Mouse (Mus musculus) embryo, embryonic 10 days (tissue): Measurements from ENCODE around the gene Tgfa.

Experiments
- DNase-seq: peaks from one replicate; pipeline ENCODE4 v3.0.0-alpha.2; 2015; ENCODE audit warnings: low spot score

Tgfa gene

DNA sequence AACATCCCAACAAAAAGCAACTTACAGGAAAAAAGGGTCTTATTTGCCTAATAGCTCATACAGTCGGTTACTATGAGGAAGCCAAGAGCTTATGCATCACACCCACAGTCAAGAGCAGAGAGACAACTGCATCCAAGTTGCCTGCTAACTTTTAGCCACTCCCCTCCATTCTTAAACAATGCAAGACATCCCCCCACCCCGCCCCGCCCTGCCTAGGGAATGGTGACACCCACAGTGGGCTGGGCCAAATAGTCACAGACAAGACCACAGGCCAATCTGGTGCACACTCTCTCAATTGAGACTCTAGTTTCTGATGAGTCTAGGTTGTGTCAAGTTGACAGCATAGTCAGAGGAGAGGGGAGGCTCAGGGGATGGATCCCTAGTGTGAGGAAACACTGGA is 101.1 kb downstream of the Tgfa start:
- DNase-seq = no peak

DNA sequence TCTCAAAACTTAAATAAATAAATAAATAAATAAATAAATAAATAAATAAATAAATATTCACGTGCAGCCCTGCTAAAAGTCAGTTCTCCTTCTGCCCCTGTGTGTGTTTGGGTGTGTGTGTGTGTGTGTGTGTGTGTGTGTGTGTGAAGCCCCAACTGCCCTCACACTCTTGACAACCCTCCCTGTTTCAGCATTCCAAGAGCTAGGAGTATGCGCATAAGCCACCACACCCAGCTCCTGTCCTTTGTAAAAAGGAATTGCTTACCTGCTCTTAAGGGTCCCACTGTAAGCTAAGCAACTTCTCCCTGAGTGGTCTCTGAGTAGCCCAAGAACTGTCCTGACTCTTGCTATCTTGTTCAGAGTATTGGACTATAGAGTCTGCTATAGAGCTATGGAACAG is 101.9 kb downstream of the Tgfa start:
- DNase-seq = no peak

DNA sequence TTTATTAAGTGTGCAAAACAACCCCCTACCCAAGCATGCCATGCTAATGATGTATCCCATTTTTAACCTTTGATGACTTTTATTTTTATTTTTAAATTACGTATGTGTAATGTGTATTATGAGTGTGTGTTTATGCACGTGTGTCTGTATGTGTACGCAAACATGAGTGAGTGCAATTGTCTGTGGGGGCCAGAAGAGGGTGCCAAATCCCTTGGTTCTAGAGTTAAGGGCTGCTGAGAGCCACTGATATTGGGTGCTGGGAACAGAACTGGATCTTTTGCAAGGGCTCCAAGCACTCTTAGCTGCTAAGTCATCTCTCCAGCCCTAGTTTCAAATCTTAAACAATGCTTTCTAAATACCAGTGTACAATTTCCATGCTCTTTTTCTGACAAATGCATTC is 103.9 kb downstream of the Tgfa start:
- no peak for DNase-seq

DNA sequence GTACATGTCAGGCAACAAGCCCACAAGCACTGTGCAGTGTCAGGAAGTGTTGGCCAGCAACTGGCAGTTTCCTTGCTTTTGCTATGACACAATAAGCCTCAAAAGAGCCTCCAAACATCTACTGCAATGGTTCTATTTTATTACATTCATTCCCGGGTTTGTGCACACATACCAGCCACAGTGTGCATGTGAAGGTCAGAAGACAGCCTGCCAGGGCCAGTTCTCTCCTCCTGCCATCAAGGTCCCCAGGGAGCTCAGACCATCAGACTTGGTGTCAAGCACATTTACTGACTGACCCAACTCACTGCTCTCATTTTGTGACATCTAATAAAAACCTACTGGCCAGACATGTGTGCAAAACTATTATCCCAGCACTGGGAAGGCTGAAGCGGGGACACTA is 104.4 kb downstream of the Tgfa start:
- DNase-seq = no peak

DNA sequence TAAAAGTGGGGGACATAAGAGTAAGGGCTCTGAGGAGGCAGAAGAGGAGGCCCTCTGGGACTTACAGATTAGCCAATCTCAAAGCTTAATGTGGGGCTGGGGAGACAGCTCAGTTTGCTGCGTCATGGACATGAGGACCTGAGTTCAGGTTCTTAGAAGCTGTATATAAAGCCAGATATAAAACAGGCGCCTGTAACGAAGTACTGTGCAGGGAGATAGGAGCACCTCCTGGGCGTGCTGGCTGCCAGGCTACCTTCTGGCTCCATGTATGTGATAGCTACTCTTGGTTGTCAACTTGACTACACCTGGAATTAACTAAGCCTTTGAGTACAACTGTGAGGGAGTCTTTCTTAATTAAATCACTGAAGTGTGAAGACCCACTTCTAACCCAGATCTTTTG is 110.7 kb downstream of the Tgfa start:
- no peak for DNase-seq

DNA sequence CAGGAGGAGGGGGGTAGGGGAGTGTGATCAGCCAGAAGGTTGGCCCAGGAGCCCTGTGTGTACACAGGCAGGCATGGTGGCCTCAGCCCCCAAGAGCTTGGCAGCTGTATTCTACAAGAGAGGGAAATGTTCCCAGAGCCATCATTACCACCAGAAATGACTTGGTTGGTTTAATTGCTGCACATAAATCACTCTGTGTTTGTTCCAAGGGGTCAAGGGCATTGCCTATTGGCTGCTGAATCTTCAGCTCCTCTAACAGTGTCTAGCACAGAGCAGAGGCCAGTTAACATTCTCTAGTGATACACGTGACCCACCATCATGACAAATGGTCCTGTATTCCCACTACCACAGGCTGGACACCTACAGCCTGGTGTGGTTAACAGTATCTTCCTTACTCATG is 119.0 kb downstream of the Tgfa start:
- no peak for DNase-seq

DNA sequence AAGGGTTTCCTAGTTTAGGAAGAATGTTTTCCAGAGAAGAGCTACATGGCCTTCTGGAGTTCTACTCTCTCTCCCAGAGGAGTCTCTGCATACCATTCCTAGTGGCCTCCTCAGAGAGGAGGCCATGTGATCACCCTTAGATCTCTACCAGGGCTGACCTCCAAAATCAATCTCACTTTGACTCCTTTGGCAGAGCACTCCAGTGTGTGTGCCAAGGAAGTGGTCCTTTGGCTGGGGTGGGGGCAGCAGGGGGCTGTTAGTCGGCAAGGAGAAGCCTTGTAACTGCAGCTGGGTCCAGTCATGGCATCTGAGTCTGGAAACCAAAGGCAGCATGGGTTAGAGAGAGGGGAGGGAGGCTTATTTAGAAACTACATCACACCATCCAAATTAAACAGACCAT is 122.0 kb downstream of the Tgfa start:
- no peak for DNase-seq

DNA sequence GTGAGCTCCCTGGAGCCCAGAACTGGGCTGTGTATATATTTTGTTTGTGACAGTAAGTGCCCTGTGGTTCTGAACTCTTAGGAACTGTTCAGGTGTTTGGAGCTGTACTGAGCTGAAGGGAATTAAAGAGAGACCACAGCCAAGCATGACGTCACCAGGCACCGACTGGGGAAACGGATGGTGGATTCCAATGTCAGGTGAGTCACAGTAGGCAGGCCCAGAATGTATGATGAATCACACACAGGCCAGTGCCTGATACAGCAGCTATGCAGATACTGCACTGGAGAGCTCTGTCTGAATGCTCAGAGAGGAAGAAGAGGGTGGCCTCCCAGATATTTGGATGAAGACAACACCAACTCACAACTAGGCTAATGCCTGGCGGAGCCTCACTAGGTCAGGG is 123.8 kb downstream of the Tgfa start:
- no peak for DNase-seq

- DNase-seq = no peak
These were observed 127.1 kb downstream of the Tgfa start for GRCm38 (mm10) chr6:86322031-86322563.

DNA sequence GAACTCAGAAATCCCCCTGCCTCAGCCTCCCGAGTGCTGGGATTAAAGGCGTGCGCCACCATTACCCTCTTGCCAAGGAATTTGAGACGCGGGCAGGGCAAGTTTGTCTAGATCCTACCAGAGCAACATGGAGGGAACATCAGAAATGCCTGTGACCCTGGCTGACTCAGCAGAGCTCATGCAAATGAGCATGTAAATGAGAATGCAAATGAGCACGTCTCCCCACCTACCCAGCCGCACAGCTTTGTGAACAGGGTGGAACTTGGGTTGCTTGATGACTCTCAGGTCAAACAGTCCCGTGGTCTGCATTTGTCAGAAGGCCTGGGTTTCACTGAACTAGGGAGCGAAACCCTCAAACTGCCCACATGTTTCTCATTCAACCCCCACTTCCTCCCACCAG is 128.0 kb downstream of the Tgfa start:
- no peak for DNase-seq

DNA sequence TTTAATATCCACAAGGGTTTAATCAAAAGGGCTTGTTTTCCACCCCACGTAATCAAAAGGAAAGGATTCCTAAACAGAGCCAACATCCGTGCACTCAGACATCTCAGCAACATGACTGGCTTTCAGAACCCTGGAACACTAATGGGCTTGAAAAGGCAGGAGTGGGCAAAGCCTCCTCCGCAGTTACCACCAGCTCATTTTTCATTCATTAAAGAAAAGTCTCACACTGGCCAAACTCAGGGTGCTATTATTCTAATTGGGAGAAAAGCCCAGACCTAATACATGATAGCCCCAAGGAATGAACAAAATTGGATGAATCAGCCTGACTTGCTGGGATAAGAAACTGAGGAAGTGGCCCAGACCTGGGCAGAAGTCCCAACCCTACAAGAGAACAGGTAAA is 129.4 kb downstream of the Tgfa start:
- no peak for DNase-seq
